Mouse (Mus musculus) olfactory bulb, adult 2 months (tissue): ENCODE measurements at regions not wholly inside any gene's neighbourhood (a gene's known extent, or its start where the extent isn't known, plus 50 kb on each side); places are given as distances from the start of the nearest gene placed in this dataset.

ENCODE experiments used
- CTCF ChIP-seq: fragments of 200-500 bp; IDR thresholded peaks from 2 replicates; pipeline ENCODE4 v1.5.1; 2012; ENCODE audit warnings: low read depth, mild to moderate bottlenecking, low read length, moderate library complexity; ENCODE audit not compliant: insufficient read depth
- POLR2A ChIP-seq: fragments of 200-500 bp; IDR thresholded peaks from 2 replicates; pipeline ENCODE4 v1.6.1; 2012; ENCODE audit warnings: mild to moderate bottlenecking, low read depth, low read length, moderate library complexity; ENCODE audit not compliant: insufficient read depth

GRCm38 (mm10) chr4:125824525-125824924, 199.8 kb upstream of the Csf3r start:
- TF ChIP-seq POLR2A (no peak), CTCF (no peak)
